Mouse (Mus musculus): ENCODE data around the gene Hspa1l.
"Not testable (repeated sequence)": the region's sequence is repeated elsewhere in the genome, so short reads cannot be mapped to it uniquely, and the experiment has no call there.

DNA sequence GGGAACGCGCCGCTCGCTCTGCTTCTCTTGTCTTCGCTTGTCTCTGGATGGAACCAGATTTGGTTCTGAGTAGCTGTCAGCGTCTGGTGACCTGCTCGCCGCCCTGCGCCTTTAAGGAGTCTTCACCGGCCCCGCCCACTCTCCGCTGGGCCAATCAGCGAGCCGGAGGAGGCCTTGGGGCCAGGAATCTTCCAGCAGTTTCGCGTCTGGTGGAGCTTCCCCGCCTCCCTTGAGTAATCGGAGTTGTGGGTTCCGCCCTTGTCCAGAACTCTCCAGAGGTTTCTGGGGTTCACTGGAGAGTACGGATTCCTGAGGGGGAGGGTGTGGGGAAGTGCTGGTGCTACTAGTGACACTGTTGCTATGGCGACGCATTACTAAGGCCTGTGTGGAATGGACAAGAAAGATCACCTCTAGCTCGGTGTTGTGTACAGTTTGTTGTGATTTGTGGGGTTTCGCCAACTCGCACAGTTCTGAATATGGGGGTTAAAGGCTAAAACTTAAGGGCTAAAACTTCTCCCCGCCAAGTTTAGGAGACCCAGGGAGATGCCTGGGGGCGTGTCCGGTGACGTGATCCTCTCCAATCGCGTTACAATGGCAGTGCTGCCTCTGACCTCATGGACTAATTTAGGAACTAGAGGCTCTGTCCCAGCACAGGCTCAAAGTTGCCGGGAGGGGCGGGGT lies at the start of gene Hspa1l, which contains the start of gene Hspa1a:
- TF ChIP-seq POLR2A (IDR thresholded peaks at IDR 0.05; ENCODE audit: insufficient read depth, low read depth, low read length): 0 out of 2 replicates have a peak, but pooled peaks have one; percentile 27
- TF ChIP-seq CTCF (IDR thresholded peaks at IDR 0.05; ENCODE audit: insufficient read depth, low read depth, low read length): not testable (repeated sequence)
